Mouse (Mus musculus) neural tube, embryonic 15.5 days (tissue): ENCODE measurements at regions not wholly inside any gene's neighbourhood (a gene's known extent, or its start where the extent isn't known, plus 50 kb on each side); places are given as distances from the start of the nearest gene placed in this dataset.

ENCODE experiments used
- ATAC-seq: fragments of 200-750 bp; cut with Nextera tagmentation; 2 replicates; pipeline ENCODE4 v1.8.0; 2017; ENCODE audit warnings: mild to moderate bottlenecking, moderate TSS enrichment, moderate library complexity; ENCODE audit not compliant: low FRiP score
- H3K27ac ChIP-seq: fragments of 300-500 bp; sonication (generic); replicated peaks from 2 replicates; pipeline ENCODE4 v1.5.1; 2015; ENCODE audit warnings: mild to moderate bottlenecking, inconsistent platforms
- H3K27me3 ChIP-seq: fragments of 300-500 bp; sonication (generic); replicated peaks from 2 replicates; pipeline ENCODE4 v1.6.1; 2015; ENCODE audit warnings: inconsistent platforms
- H3K36me3 ChIP-seq: fragments of 300-500 bp; sonication (generic); 2 replicates; pipeline ENCODE4 v1.6.1; 2015; ENCODE audit warnings: inconsistent platforms
- H3K4me1 ChIP-seq: fragments of 300-500 bp; sonication (generic); 2 replicates; pipeline ENCODE4 v1.6.1; 2015; ENCODE audit warnings: inconsistent platforms
- H3K4me2 ChIP-seq: fragments of 300-500 bp; sonication (generic); 2 replicates; pipeline ENCODE4 v1.6.1; 2015; ENCODE audit warnings: inconsistent platforms, mild to moderate bottlenecking, moderate library complexity
- H3K4me3 ChIP-seq: fragments of 300-500 bp; sonication (generic); replicated peaks from 2 replicates; pipeline ENCODE4 v1.5.1; 2015; ENCODE audit warnings: mild to moderate bottlenecking, inconsistent platforms
- H3K9ac ChIP-seq: fragments of 300-500 bp; sonication (generic); replicated peaks from 2 replicates; pipeline ENCODE4 v1.6.1; 2015; ENCODE audit warnings: mild to moderate bottlenecking, inconsistent platforms
- H3K9me3 ChIP-seq: fragments of 300-500 bp; sonication (generic); replicated peaks from 2 replicates; pipeline ENCODE4 v1.6.1; 2016; ENCODE audit warnings: inconsistent platforms
- WGBS: fragments of 180-500 bp; shearing (Covaris S2); methylation state at CpG from one replicate; pipeline ENCODE4 v1.1.7; 2015; ENCODE audit warnings: mixed read lengths; 5-methylcytosine and 5-hydroxymethylcytosine counted together

- no peak overlapping the region for H3K4me2 ChIP-seq
- H3K36me3 ChIP-seq, result no peaks in the 10 kb centered on the region
- no peaks in the 10 kb centered on the region for H3K27me3 ChIP-seq
- 96% methylated on average over 9 of the region's 9 CpGs for WGBS
- no peak overlapping the region for H3K9ac ChIP-seq
- no peak overlapping the region for H3K4me3 ChIP-seq
- ATAC-seq, result no peak
- H3K4me1 ChIP-seq, result peaks cover 6% of the 10 kb centered on the region; the same call in 1 of the 2 replicates
- no peak overlapping the region for H3K27ac ChIP-seq
- no peaks in the 10 kb centered on the region for H3K9me3 ChIP-seq
Measured at GRCm38 (mm10) chr12:17481687-17482086, 62.9 kb upstream of the Odc1 start.

GRCm38 (mm10) chr12:17482196-17482595, 62.4 kb upstream of the Odc1 start:
- Histone ChIP-seq H3K9me3 (no peaks in the 10 kb centered on the region), H3K9ac (no peak overlapping the region), H3K4me1 (peaks cover 12% of the 10 kb centered on the region), H3K27ac (no peak overlapping the region), H3K27me3 (no peaks in the 10 kb centered on the region), H3K36me3 (no peaks in the 10 kb centered on the region), H3K4me2 (no peak overlapping the region), H3K4me3 (no peak overlapping the region)
- ATAC-seq, result no peak
- WGBS, result 96% methylated on average over 13 of the region's 13 CpGs

- peaks cover 12% of the 10 kb centered on the region for H3K4me1 ChIP-seq
- H3K9ac ChIP-seq, result no peak overlapping the region
- H3K36me3 ChIP-seq, result no peaks in the 10 kb centered on the region
- no peaks in the 10 kb centered on the region for H3K27me3 ChIP-seq
- WGBS, result 79% methylated on average over 9 of the region's 9 CpGs
- no peak overlapping the region for H3K4me3 ChIP-seq
- H3K9me3 ChIP-seq, result no peaks in the 10 kb centered on the region
- H3K27ac ChIP-seq, result no peak overlapping the region
- no peak overlapping the region for H3K4me2 ChIP-seq
- ATAC-seq, result no peak
Measured at GRCm38 (mm10) chr12:17484448-17484847, 60.1 kb upstream of the Odc1 start.

GRCm38 (mm10) chr12:17486062-17486770, 58.4 kb upstream of the Odc1 start:
- peak overlapping the region; percentile 31 for H3K4me2 ChIP-seq
- H3K27me3 ChIP-seq, result no peaks in the 10 kb centered on the region
- H3K36me3 ChIP-seq, result no peaks in the 10 kb centered on the region
- peak; percentile 57; the same call in 1 of the 2 replicates for ATAC-seq
- peaks cover 12% of the 10 kb centered on the region for H3K4me1 ChIP-seq
- no peak overlapping the region for H3K9ac ChIP-seq
- 16% methylated on average over 9 of the region's 9 CpGs for WGBS
- no peaks in the 10 kb centered on the region for H3K9me3 ChIP-seq
- no peak overlapping the region for H3K4me3 ChIP-seq
- H3K27ac ChIP-seq, result 0 out of 2 replicates have a peak overlapping the region, but pooled peaks have one; percentile 4

GRCm38 (mm10) chr12:17487336-17487735, 57.3 kb upstream of the Odc1 start:
- Histone ChIP-seq H3K9ac (no peak overlapping the region), H3K27me3 (no peaks in the 10 kb centered on the region), H3K27ac (no peak overlapping the region), H3K4me2 (no peak overlapping the region), H3K36me3 (no peaks in the 10 kb centered on the region), H3K4me3 (no peak overlapping the region), H3K4me1 (peaks cover 12% of the 10 kb centered on the region), H3K9me3 (no peaks in the 10 kb centered on the region)
- WGBS, result 21% methylated on average over 1 of the region's 1 CpGs
- no peak for ATAC-seq

- Histone ChIP-seq H3K36me3 (no peaks in the 10 kb centered on the region), H3K9me3 (no peaks in the 10 kb centered on the region), H3K4me1 (peaks cover 12% of the 10 kb centered on the region), H3K27ac (no peak overlapping the region), H3K27me3 (no peaks in the 10 kb centered on the region), H3K9ac (no peak overlapping the region), H3K4me3 (no peak overlapping the region), H3K4me2 (no peak overlapping the region)
- 86% methylated on average over 1 of the region's 1 CpGs for WGBS
- no peak for ATAC-seq
Measured at GRCm38 (mm10) chr12:17488203-17488602, 56.4 kb upstream of the Odc1 start.

- Histone ChIP-seq H3K4me3 (no peak overlapping the region), H3K36me3 (no peaks in the 10 kb centered on the region), H3K27ac (no peak overlapping the region), H3K9me3 (no peaks in the 10 kb centered on the region), H3K27me3 (no peaks in the 10 kb centered on the region), H3K4me1 (peaks cover 13% of the 10 kb centered on the region), H3K9ac (no peak overlapping the region), H3K4me2 (no peak overlapping the region)
- WGBS, result 93% methylated on average over 3 of the region's 3 CpGs
- ATAC-seq, result no peak
Measured at GRCm38 (mm10) chr12:17489971-17490370, 54.6 kb upstream of the Odc1 start.

- H3K36me3 ChIP-seq, result no peaks in the 10 kb centered on the region
Measured at GRCm38 (mm10) chr12:17492574-17492973, 52.0 kb upstream of the Odc1 start.

GRCm38 (mm10) chr12:17493053-17493452, 51.5 kb upstream of the Odc1 start:
- Histone ChIP-seq H3K36me3 (no peaks in the 10 kb centered on the region), H3K9ac (no peak overlapping the region), H3K4me2 (no peak overlapping the region), H3K9me3 (no peaks in the 10 kb centered on the region), H3K27ac (no peak overlapping the region), H3K4me3 (no peak overlapping the region), H3K4me1 (peaks cover 12% of the 10 kb centered on the region), H3K27me3 (no peaks in the 10 kb centered on the region)
- no peak for ATAC-seq
- WGBS, result 85% methylated on average over 7 of the region's 7 CpGs

More at GRCm38 (mm10) chr12:17492574-17492973, 52.0 kb upstream of the Odc1 start:
- H3K9me3 ChIP-seq, result no peaks in the 10 kb centered on the region
- H3K4me1 ChIP-seq, result peaks cover 12% of the 10 kb centered on the region
- no peaks in the 10 kb centered on the region for H3K27me3 ChIP-seq
- ATAC-seq, result no peak
- WGBS, result 52% methylated on average over 4 of the region's 4 CpGs
- H3K27ac ChIP-seq, result no peak overlapping the region
- H3K4me3 ChIP-seq, result no peak overlapping the region
- no peak overlapping the region for H3K9ac ChIP-seq
- no peak overlapping the region for H3K4me2 ChIP-seq

- Histone ChIP-seq H3K27me3 (no peaks in the 10 kb centered on the region), H3K4me1 (peaks cover 12% of the 10 kb centered on the region), H3K27ac (no peak overlapping the region), H3K36me3 (no peaks in the 10 kb centered on the region), H3K9me3 (no peaks in the 10 kb centered on the region), H3K4me3 (no peak overlapping the region), H3K4me2 (no peak overlapping the region), H3K9ac (no peak overlapping the region)
- WGBS, result 58% methylated on average over 3 of the region's 3 CpGs
- no peak for ATAC-seq
Measured at GRCm38 (mm10) chr12:17493810-17494209, 50.8 kb upstream of the Odc1 start.
